Mouse (Mus musculus): Measurements from ENCODE around the gene Vsig4.
A peak's percentile ranks its signal among the peaks of the same experiment; 100 is the strongest.
"Not testable (repeated sequence)": the region's sequence is repeated elsewhere in the genome, so short reads cannot be mapped to it uniquely, and the experiment has no call there.

Gene Vsig4

DNA sequence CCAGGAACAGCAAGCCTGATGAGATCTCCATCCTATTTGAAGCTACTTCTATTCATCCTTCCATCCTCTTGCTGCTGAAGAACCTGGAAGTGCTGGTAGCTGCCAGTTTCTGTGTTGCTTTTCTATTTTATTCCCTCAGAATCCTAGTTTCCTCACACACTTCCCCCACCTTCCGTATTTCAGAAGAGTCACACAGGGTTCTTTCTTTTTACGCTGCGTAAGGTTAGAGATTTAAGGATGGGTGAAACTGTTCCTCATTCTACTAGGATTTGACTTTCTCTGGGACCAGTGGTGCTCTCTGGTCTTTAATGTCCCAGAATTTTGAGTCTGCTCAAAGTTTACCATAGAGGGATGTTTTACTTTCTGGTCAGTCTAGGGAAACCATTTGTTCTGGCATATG, at the start of gene Vsig4:
Vsig4 (minus strand) TSS at position 101 of the 400 bp plus-strand sequence.
- no peak for DNase-seq

DNA sequence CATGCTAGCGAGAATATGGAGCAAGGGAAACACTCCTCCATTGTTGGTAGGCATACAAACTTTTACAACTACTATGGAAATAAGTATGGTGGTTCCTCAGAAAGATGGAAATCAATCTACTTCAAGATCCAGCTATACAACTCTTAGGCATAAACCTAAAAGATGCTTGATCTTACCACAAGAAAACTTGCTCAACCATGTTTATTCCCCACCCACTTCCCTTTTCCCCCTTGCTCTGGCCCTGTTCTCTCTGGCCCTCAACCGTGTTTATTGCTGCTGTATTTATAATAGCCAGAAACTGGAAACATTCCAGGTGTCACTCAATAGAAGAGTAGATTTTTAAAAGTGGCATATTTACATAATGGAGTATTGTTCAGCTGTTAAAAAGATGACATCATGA, 45.9 kb upstream of the Vsig4 start:
- DNase-seq = no peak

- peak; percentile 53 for DNase-seq
Measured at GRCm38 (mm10) chrX:96329764-96330163, 36.5 kb upstream of the Vsig4 start.

- DNase-seq = peak; percentile 5
Measured at GRCm38 (mm10) chrX:96256509-96256908, 36.7 kb downstream of the Vsig4 start.

- DNase-seq = peak; percentile 38
Measured at GRCm38 (mm10) chrX:96239644-96240043, 53.6 kb downstream of the Vsig4 start.

DNA sequence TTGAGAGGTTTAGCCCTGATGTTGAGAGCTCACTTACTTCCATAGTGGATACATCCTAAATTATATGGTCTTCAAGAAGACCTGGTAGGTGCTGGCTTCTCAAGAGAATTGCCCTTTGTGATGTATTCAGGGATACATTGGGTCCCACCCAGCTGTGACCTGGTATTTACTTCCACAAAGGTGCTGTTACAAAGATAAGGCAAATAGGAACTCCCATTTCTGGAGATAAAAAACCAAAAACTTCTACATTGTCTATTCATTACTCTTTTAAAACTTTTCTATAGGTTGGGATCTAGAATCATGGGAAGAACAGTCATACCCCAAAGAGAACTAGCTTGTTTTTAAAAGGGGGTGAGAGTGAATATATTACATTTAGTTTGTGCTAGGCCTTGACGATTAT, 54.2 kb downstream of the Vsig4 start:
- no peak for DNase-seq

- no peak for DNase-seq
Measured at GRCm38 (mm10) chrX:96235775-96236174, 57.5 kb downstream of the Vsig4 start.

GRCm38 (mm10) chrX:96227030-96227429, 66.2 kb downstream of the Vsig4 start:
- no peak for DNase-seq

GRCm38 (mm10) chrX:96225474-96225873, 67.8 kb downstream of the Vsig4 start:
- DNase-seq = no peak

GRCm38 (mm10) chrX:96224210-96224609, 69.0 kb downstream of the Vsig4 start:
- no peak for DNase-seq

DNA sequence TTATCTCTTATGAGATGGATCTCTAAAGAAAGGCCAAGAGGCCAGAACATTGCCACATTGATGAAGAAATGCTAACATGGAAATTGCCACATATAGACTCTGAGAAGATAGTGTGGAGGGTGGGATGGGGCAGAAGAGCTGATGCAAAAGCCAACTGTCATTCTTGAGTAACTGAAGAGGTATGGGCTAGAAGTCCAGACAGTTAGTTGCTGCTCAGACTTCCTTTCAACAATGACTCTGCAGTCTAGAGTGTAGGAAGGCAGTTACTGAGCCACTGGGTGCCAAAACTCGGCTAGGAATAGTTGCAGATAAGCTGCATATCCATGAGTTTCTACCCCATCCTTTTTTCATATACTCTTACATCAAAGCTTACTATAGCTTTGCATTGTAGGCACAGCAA, 75.2 kb downstream of the Vsig4 start:
- DNase-seq = peak; percentile 14

DNA sequence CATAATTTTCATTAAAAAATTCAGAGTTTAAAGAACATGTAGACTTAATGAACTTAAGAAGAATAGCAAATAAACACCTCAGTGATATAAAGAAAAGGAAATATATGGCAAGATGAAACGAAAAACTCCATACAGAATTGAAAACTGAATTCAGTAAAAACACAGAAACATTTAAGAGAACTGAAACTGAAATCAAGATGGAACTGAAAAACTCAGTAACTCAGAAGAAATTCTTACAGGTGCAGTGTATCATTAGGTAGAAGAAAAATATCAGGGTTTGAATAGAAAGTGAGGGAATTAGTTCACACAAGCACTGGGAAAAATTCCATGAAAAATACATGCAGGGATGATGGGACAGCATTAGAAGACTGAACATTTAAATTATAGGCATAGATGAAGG, 86.4 kb downstream of the Vsig4 start:
- no peak for DNase-seq

DNA sequence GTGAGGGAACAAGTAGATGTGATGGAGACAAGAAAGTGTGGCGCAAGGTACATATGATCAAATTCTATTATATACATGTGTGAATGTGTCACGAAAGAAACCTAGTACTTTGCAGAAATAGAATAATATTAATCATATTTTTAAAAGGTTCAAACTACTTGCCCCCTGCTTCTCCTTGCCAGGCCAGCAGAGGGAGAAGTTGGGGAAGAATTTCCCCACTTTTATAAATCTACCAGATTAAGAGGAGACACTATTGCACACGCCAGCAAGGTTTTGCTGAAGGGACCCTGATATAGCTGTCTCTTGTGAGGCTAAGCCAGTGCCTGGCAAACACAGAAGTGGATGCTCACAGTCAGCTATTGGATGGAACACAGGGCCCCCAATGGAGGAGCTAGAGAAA, 88.1 kb downstream of the Vsig4 start:
- DNase-seq = not testable (repeated sequence)
